12 mouse cellular contexts compared by ENCODE assay signal in genomic region chr15:78647746-78648145, GRCm38 (mm10). TPM values are rescaled to one million over a fixed set of nuclear protein-coding genes. Genes with fewer than 3 reads are reported as not detected.
DNase-seq lines count a peak whose midpoint lies in the region.
"Had no signal": no experiment of that assay in that cellular context is flagged by ENCODE, and none has a peak within 500 bp of the region (broad histone marks: within the 10 kb centered on the region; RNA-seq: fewer than 3 reads in every experiment).

No protein-coding gene starts in this region.

- intact Hi-C loops in left cerebral cortex, postnatal 4 days (cut with DNase I), result no loop called here

- peak; percentile 43 for DNase-seq in adrenal gland, adult 2 months
- no peak for DNase-seq in adrenal gland, adult 8-10 months
- DNase-seq in gastrocnemius, postnatal 25 days, result peak; percentile 41
- DNase-seq in gastrocnemius, postnatal 4 days (ENCODE audit: low spot score in 2 of 2), result no peak
- peak; percentile 41 for DNase-seq in 3134 (ENCODE audit: extremely low read depth, insufficient read length, low spot score)
- DNase-seq in adrenal gland, postnatal 14 days, result peak; percentile 76
- DNase-seq in left cerebral cortex, postnatal 4 days, result no peak
- DNase-seq in right cerebral cortex, postnatal 36 days (ENCODE audit: low spot score in 2 of 2), result no peak
- DNase-seq: cerebellum, adult 2 months; cerebellum, postnatal 10 days; embryo, embryonic 11 days; kidney, adult 9 months had no signal

RNA-seq across cellular contexts. Expression of gene Cyth4, which starts 50.9 kb away (rescaled TPM):
- 10 to 100 TPM in 1 of 2 experiments, 1 to 10 TPM in 1; 7.2 to 12.7 TPM for total RNA-seq in adrenal gland, adult 2 months (2021)
- polyA plus RNA-seq in adrenal gland, adult 2 months (2012; rRNA removed), result 13.8 and 16.2 TPM in 2 replicates
- total RNA-seq in adrenal gland, adult 8-10 months (2022), result 10 to 100 TPM in 2 of 4 experiments, 1 to 10 TPM in 2; 8.1 to 21.3 (median 14.8) TPM
- total RNA-seq in gastrocnemius, postnatal 25 days (2021), result 1 to 10 TPM; 2.4 to 2.8 TPM
- 10 to 100 TPM in 1 of 2 experiments, 1 to 10 TPM in 1; 8.6 to 10.1 TPM for total RNA-seq in gastrocnemius, postnatal 4 days (2021)
- 4.6 and 12.8 TPM in 2 replicates for total RNA-seq in adrenal gland, postnatal 14 days (2021)
- total RNA-seq in left cerebral cortex, postnatal 4 days (2021), result 1 to 10 TPM; 3.9 to 6.0 TPM

Comparison
In these comparisons a context has a peak if more than half of its experiments do, and no peak if none do; other contexts are left out.
1. DNase-seq: peak in adrenal gland, adult 2 months (single experiment), gastrocnemius, postnatal 25 days (single experiment), 3134 (single experiment) and adrenal gland, postnatal 14 days (single experiment); none in adrenal gland, adult 8-10 months (single experiment), gastrocnemius, postnatal 4 days (0 of 2), left cerebral cortex, postnatal 4 days (single experiment) and right cerebral cortex, postnatal 36 days (0 of 2).